Mouse (Mus musculus): ENCODE data around the gene Vipr1.

DNA sequence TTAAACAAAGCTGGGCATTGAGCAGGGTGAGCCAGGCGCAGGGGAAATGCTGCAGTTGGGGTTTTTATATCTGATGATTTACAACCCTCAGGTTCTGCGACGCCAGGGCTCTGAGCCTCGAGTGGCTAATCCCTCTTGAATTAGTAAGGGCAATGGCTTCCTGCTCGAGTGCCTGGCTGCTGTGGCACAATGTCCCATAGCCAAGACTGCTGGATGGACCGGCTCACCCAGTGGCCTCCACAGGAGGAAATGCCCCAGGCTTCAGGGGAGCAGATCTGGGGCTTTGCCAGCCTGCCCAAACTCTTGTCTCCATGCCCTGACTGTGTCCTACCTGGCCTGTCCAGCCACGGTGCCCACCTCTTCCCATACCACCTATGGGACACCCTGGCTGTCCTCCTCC, 23.1 kb upstream of the Vipr1 start:
- TF ChIP-seq CTCF (conservative IDR thresholded peaks at IDR 0.05; ENCODE audit: low read length) = no peak
- TF ChIP-seq POU5F1 (IDR thresholded peaks at IDR 0.05; ENCODE audit: borderline replicate concordance, low read length) = no peak
